Mouse (Mus musculus) gastrocnemius, postnatal 14 days (tissue): ENCODE measurements around the gene Mrps31. TPM values are rescaled to one million over a fixed set of nuclear protein-coding genes. Genes with fewer than 3 reads are reported as not detected.

Experiments
- DNase-seq: peaks from one replicate; pipeline ENCODE4 v3.0.0; 2021; ENCODE audit warnings: mixed read lengths
- intact Hi-C: fragments of 180-260 bp; cut with DNase I; formaldehyde crosslinking; loops from one replicate; pipeline ENCODE4 v1.15.1; 2025; ENCODE audit warnings: low total_unique reads
- long read RNA-seq, 2 experiments: library from polyadenylated mRNA; stranded (forward); transcript quantifications; one replicate each; pipeline ENCODE4 v2.0.0; 2021
- total RNA-seq, 2 experiments: library from RNA; stranded (reverse); gene quantifications; 2 replicates each; pipeline ENCODE4 v1.2.3; 2021

The Mrps31 gene
- 10 to 100 TPM; 35.9 to 39.3 TPM for total RNA-seq
- long read RNA-seq, experiment 1, transcript Mrps31-201 (7 exons, 1,515 nt) = major isoform, 70 of 73 reads
- long read RNA-seq, experiment 1, partial matches to known transcripts = 1 of 73 reads
- long read RNA-seq, experiment 1, other reads (novel, unspliced or antisense) = 2 of 73 reads
- long read RNA-seq, experiment 2, transcript Mrps31-201 (7 exons, 1,515 nt) = major isoform, 55 of 61 reads
- long read RNA-seq, experiment 2, partial matches to known transcripts = 2 of 61 reads
- long read RNA-seq, experiment 2, other reads (novel, unspliced or antisense) = 3 of 61 reads

DNA sequence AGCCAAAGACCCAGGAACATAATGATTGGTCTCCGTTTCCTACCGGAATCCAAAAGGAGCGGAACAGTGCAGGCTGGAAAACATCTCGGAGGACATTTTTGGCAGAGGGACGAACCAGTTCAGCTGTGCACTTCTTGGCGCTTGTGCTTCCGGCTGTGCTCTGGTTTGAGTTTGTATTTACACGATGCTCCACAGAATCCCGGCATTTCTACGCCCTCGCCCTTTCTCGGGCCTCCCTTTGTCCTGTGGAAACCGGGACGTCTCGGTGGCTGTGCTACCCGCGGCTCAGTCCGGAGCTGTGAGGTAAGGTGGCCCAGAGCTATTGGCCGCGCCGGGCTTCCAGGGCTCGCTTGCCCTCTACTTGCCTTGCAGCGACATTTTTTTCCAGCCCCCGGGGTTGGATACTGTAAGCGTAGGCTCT lies at the start of gene Mrps31:
TSS of gene Mrps31 (plus strand) at position 80 of the 421 bp plus-strand sequence.
- peak; percentile 76 for DNase-seq
- intact Hi-C loops = no loop called here

DNA sequence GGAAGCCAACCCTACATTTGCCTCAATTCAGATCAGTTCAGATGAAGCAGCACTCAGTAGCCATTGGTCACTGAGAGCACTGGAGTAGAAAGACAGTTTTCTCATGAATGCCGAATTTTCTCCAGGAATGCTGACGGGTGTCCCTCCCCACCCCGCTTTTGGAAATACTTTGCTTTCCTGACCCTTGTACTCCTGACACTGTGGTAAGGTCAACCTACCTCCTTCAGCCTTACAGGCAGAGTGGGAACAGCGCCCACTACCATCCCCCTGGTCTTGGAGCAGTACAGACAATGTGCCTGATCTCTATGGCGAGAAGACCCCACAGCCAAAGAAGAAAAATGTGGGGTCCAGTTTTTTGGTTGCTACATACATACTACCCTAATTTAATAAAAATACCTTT lies 34.9 kb upstream of the Mrps31 start:
- intact Hi-C loops = no loop called here
- DNase-seq = no peak

DNA sequence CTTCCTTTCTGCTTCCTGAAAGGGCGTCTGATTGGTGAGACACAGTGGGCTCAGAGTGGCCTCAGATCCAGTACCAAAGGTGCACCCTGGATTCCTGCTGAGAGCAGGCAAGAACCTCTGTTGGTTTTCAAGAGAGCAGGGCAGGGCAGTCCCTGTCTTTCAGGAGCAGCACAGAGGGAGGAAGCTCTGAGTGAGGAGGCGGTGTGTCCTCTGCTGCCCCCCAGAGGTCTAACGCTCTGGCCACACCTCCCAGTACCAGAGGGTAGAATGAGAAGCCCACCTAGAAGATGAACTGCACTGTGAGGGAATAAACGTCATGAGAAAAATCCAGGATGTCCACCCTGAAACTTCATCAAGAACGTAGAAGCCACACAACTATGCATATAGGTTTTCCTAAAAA lies 34.3 kb upstream of the Mrps31 start:
- intact Hi-C loops = no loop called here
- DNase-seq = peak; percentile 54

DNA sequence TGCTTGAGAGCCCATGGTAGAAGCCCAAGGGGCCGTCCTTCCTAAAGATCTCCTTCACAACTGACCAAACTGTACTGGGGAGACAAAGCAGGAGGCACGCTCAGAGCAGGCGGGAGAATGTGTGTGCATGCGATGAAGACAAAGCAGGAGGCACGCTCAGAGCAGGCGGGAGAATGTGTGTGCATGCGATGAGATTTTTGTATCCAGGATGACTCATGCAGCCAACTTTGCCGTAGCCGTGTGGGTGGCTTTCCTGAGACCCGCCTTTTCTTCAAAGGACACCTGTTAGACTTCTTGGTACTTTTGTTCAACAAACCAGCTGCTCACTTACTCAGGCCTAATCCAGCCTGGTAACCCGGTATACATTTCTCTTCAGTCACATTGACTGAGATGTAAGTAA lies 30.2 kb upstream of the Mrps31 start:
- intact Hi-C loops = no loop called here
- no peak for DNase-seq

DNA sequence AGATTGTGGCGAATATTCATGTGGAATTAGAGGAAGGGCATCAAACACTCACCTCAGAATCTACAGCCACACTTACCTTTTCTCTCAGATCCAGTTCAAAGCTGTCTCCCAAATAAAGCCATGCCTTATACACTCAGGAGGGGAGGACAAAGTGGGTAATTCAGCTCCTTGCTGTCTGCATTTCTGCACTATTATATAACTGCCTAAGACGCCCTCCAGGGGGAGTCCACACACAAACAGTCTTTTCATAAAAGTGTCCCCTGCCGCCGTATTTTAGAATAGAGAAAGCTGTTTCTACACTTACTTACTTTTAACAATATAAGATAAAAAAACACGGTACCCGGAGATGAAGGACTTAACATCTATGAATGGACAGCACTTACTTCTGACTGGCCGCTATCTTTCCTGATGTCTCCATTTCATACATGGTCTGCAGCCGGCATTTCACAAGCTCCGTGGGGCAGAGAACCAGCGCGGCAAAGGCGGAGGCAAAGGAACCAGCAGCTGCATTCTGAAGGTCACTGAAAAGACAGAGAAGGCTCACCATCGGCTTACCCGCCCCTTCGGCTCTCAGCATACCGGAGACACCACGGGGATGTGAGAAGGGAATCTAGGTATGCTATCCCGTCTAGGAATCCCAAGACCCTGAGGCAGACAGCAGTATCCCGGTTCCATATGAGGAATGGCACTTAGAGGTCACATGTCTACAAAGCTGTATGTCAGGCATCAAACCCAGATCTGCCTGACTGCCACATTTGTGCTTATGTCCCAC lies 28.2 kb upstream of the Mrps31 start:
- intact Hi-C loops = no loop called here
- no peak for DNase-seq

DNA sequence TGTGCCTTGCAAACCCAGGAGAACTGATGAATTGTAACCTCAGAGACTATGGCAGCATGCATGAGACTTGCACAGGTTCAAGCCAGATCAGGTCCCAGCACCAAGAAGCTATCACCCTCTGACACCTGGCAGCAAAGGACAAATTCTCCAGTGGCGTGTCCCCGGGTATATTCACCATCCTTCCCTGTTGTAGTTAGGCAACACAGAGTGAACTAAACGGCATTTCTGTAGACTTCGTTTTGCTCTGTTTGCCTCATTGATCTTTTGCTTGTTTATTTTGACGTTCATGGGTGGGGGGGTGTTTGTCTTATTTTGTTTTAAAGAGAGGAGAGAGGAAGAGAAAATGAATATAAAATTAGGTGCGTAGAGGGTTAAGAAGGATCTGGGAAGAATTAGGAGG lies 26.0 kb upstream of the Mrps31 start:
- intact Hi-C loops = no loop called here
- no peak for DNase-seq

DNA sequence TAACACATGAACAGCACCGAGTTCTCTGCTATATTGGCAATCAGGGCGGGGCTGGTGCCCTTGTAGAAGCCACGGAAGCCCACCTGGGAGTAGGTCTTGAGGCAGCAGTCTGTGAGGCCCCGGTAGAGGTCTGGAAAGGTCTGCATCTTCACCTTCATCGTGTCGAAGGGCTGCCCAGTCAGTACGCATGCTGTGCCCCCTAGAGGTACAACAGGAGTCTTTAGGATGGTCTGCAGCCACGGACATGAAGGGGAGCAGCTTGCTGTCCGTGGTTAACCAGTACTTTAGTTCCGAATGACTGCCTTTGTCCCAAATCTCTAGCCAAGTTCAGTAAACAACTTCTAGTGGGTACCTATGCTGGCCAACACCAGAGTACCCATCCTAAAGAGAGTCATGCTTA lies 21.3 kb upstream of the Mrps31 start:
- no peak for DNase-seq
- intact Hi-C loops = no loop called here

DNA sequence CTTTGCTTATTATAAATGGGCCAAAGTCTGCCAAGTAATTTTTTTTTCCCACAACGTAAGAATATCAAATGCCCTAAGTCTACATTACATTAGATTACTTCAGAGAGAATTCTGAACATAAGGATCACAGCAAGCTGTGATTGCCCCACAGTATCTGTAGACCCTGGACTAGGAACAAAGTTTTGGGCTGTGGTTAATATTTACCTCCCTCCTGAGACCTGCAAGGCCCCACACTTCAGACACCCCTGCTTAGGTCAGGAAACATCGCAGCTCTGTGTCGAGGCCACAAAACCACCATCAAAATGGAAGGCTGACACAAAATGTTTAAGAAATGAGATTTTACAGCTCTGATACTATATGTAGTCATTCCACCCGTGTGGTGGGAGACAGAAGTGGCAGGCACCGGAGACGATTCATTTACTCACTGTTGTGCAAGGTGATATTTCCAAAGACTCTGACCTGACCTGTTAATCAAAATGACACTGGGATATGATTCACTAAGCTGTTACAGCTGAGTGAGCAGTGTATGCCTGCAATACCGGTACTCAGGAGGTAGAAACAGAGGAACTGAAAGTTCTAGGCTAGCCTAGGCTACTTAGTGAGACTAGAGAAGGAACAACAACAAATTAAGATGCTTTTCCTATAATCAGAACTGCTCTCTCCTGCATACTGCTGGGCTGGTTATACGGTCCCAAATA lies 20.2 kb upstream of the Mrps31 start:
- intact Hi-C loops = no loop called here
- DNase-seq = no peak

DNA sequence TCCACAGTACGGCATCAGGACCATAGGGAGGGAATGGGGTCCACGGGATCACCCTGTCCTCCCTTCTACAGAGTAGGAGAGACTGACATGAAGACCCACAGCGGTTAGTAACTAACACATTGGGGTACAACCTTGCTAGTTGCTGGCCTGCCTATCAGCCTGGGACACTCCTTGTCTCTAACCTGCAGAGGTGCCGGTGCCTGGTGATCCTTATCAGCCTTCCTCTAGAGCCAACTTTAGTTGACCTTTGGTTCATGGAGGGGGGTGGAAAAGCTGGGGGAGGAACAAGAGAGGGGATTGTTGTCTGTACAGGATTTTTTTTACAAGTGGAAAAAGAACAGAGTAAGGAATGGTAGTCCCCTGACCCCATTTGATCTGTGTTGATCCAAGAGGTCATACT lies 16.7 kb upstream of the Mrps31 start:
- intact Hi-C loops = no loop called here
- DNase-seq = no peak

DNA sequence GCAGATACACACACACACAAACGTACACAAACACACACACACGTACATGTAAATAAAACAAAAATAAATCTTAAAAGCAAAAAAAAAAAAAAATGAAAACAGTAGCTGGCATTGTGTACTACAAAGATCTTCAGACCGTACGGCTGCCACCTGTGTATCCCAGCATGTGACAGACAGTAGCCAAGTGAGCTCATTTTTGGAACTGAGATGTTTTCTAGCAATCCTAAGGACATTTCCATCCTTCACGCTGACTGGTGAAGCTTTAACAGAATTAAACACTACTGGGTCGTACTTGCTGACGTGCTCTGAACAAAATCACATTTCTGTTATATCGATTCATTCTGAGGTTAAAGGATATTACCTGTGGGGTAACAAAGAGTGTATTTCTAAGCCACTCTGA lies 15.9 kb upstream of the Mrps31 start:
- intact Hi-C loops = no loop called here
- DNase-seq = no peak

DNA sequence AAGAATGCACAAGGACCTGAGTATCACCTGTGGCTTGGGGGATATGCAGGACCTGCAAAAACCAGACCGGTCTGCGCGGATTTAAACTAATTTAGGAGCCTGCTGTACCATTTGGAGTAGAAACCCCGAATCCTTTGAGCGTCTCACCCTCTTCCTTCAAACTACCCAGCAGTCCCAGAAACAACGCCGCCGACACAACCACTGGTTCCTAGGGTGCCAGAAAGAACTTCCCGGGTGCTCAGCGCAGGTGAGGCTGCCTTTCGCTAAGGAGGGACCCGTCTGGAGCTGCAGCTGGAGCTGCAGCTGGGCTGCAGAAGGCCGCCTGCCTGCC lies 13.4 kb upstream of the Mrps31 start:
- intact Hi-C loops = no loop called here
- DNase-seq = no peak

DNA sequence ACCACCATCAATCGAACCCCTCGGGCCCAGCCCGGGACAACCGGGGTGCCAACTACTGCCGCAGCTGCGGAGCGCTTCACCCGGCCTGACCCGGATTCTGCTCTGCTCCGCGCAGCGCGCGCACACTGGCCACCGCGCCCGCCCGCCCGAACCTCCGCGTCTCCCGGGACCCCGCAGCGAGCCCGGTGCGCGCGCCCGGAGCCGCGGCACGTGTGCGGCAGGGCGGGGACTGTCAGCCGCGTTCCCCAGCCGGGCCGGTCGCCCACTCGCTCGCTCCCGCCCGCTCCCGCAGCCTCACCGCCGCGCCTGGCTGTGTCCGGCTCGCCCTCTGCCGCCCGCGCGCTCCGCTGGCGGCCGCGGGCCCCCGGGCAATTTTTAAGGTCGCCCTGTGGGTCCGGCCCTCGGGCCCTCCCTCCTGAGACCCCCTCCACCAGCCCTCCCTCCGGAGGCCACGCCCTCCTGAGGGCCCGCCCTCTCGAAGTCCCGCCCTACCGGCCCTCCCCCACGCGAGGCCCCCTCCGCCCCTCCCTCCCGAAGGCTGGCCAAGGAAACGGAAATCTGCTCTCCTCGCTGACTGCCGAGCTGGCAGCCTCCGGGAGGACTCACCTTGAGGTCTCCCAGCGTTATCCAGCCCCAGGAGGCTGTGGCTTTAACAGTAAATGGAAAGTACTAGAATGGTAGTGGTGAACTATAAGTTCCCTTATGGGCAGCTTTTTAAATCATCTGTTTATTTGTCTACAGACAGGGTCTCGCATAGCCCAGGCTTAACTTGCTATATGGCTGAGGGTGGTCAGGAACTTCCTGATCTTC lies 12.8 kb upstream of the Mrps31 start, which contains the start of gene Slc25a15:
TSS of gene Slc25a15 (minus strand) at position 456 of the 810 bp plus-strand sequence.
- intact Hi-C loops = no loop called here
- DNase-seq = peak; percentile 93

DNA sequence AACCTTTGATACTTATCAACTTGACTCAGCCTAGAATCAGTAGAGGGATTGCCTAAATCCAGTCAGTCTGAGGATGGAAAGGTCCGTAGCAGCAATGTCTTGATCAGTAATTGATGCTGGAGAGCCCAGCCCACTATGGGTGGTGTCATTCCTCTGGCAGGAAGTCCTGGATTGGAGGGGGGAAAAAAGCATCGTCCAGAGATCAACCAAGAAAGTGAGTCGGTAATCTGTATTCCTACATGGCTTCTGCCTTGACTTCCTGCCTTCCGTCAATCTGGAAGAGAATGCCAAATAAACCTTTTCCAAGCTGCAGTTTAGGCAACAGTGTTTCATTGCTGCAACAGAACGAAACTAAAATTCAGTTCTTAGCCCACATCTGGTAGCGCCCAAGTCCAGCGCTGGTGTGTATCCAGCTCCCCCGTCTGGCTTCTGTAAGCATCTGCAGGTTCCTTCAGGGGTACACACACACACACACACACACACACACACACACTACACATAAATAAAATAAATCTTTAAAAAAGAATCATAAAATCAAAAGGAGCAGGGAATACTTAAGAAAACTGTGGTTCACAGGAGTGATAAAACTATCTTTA lies 11.8 kb upstream of the Mrps31 start:
- intact Hi-C loops = no loop called here
- no peak for DNase-seq

DNA sequence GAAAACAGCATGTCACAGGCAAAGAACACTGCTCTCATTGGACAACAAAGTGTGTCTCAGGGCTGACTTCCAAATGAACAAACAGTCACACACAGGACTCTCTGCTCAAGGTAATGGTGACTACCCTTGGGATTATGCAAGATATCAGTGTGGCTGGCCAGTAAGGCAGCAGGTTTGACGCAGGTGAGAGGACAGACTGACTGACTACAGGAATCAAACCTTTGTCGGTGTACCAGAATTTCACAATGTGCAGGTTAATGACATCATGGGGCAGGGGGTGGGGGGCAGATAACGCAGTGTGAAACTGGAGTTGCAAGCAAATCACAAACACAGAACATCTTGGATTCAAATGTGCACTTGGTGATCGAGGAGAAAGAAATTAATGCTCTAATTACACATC lies 10.6 kb upstream of the Mrps31 start:
- DNase-seq = no peak
- intact Hi-C loops = no loop called here

DNA sequence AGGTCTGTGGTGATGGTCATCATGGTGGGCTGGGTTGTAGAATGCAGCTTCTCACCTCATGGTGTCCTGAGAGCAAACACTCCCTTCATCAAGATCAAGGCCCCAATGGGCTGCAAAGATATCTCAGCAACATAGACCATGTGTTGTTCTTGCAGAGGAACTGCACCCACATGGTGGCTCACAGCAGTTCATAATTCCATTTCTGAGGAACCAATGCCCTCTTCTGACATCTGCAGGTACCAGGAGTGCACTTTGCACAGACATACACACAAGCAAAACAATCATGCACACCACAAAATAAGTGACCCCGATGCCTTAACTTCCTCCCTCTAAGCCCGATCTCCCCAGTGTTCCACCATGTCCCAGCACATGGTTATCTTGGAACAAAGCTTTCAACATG lies 7.9 kb upstream of the Mrps31 start:
- intact Hi-C loops = no loop called here
- DNase-seq = no peak

DNA sequence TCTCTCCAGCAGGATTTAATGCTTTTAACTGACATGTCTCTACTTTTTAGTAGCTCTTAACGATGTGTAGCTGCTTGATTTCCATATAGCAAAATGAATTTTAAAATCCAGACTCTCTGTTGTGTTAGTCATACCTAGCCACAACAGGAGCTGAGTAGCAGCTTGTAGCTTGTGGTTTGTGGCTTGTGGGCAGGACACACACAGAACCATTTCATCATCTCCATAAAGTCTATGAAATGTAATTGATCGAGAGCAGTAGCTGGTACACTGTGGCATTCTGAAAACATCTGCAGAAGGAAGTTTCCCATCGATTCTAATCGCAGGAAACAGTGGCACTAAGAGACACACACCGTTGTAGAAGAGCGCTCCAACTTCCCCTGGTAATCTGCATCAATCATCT lies 5.4 kb upstream of the Mrps31 start:
- intact Hi-C loops = no loop called here
- DNase-seq = no peak

DNA sequence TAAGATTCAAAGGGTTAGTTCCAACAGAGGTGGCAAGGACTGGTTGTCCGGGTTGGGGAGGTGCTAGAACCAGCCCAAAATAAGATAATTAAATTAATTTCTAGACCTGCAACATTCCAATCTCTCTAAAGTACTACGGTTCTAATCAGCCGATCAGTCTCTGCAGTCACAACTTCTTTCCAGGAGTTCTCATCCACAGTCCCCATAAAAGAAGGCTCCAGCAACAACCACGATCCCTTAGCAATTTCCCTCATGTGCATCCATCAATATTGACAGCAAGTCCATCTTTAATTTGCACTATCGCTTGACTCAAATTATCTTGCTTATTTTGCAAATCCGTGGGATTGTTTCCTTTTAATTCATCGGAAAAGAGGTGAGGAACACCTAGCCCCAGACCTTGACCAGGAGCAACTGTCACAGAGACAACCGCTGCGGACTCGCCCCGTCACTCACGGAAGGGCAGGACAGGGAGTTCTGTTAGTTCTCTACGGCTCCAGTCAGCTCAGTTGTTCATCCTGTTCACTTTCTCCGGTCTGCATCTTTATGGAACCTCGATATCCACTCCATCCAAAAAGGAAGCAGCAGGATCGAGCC lies 376 bp upstream of the Mrps31 start:
- no peak for DNase-seq
- intact Hi-C loops = no loop called here

DNA sequence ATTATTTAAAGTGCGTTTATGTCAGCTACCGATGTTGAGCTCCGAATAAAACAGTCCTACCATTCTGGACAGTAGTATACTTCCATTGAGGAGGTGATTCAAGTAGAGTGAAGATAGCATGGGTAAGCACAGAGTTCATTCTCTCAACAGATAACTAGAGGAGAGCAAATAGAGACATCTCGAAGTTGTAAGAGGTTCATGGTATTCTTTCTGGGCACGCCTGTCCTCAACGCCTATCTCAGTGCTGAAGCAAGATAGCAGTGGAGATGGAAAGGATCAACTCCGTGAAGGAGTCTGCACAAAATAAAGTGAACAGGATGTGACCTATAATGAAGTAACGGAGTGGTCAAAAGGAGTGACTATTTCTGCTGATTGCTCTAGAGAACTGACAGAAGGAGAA lies 810 bp downstream of the Mrps31 start:
- intact Hi-C loops = no loop called here
- DNase-seq = no peak
